Mouse (Mus musculus) heart, adult 2 months (tissue): ENCODE measurements at regions not wholly inside any gene's neighbourhood (a gene's known extent, or its start where the extent isn't known, plus 50 kb on each side); places are given as distances from the start of the nearest gene placed in this dataset.

Experiments
- DNase-seq, 2 experiments: peaks; one replicate each; pipeline ENCODE4 v3.0.0; 2021
- H3K27ac ChIP-seq: fragments of 200-600 bp; 2 replicates; pipeline ENCODE4 v1.8.1; 2022
- H3K27me3 ChIP-seq: fragments of 200-500 bp; 2 replicates; pipeline ENCODE4 v1.6.1; 2012; ENCODE audit warnings: mild to moderate bottlenecking, low read length, inconsistent platforms, mixed read lengths; ENCODE audit not compliant: control insufficient read depth, insufficient read depth
- H3K36me3 ChIP-seq: fragments of 200-500 bp; 2 replicates; pipeline ENCODE4 v1.6.1; 2012; ENCODE audit warnings: low read length, inconsistent platforms; ENCODE audit not compliant: control insufficient read depth, insufficient read depth
- H3K4me1 ChIP-seq: fragments of 200-500 bp; 2 replicates; pipeline ENCODE4 v1.6.1; 2011; ENCODE audit warnings: low read length; ENCODE audit not compliant: control insufficient read depth, insufficient read depth
- H3K4me3 ChIP-seq: fragments of 200-600 bp; 2 replicates; pipeline ENCODE4 v1.8.1; 2022
- H3K79me2 ChIP-seq: fragments of 200-500 bp; replicated peaks from 2 replicates; pipeline ENCODE4 v1.6.1; 2012; ENCODE audit warnings: mild to moderate bottlenecking, inconsistent platforms, low read length, moderate library complexity, mixed read lengths; ENCODE audit not compliant: control insufficient read depth, insufficient read depth
- H3K9ac ChIP-seq: fragments of 200-500 bp; 2 replicates; pipeline ENCODE4 v1.6.1; 2012; ENCODE audit warnings: low read depth, mild to moderate bottlenecking, control low read depth, inconsistent platforms, low read length, mixed read lengths
- CTCF ChIP-seq: fragments of 200-600 bp; IDR thresholded peaks from 2 replicates; pipeline ENCODE4 v1.8.1; 2022; ENCODE audit warnings: antibody characterized with exemption, mild to moderate bottlenecking, moderate library complexity
- EP300 ChIP-seq: fragments of 200-500 bp; IDR thresholded peaks from 2 replicates; pipeline ENCODE4 v1.6.1; 2011; ENCODE audit warnings: low read depth, low read length, control low read depth; ENCODE audit not compliant: insufficient read depth
- POLR2A ChIP-seq: fragments of 200-500 bp; IDR thresholded peaks from 2 replicates; pipeline ENCODE4 v1.6.1; 2011; ENCODE audit warnings: mild to moderate bottlenecking, low read depth, low read length, control low read depth; ENCODE audit not compliant: insufficient read depth
- WGBS: fragments of 180-500 bp; shearing (Covaris S2); methylation state at CpG from one replicate; pipeline ENCODE4 v1.1.7; 2018; 5-methylcytosine and 5-hydroxymethylcytosine counted together
- intact Hi-C: fragments of 180-260 bp; cut with DNase I; formaldehyde crosslinking; loops from one replicate; pipeline ENCODE4 v1.15.1; 2025

GRCm38 (mm10) chr2:180404168-180404567 is 51.9 kb upstream of the Slco4a1 start:
- no peak overlapping the region for H3K27ac ChIP-seq
- peaks cover 5% of the 10 kb centered on the region; the same call in 1 of the 2 replicates for H3K4me1 ChIP-seq
- DNase-seq, result no peak
- WGBS, result 63% methylated on average over 5 of the region's 5 CpGs
- H3K4me3 ChIP-seq, result no peak overlapping the region
- no peaks in the 10 kb centered on the region for H3K36me3 ChIP-seq
- H3K27me3 ChIP-seq, result no peaks in the 10 kb centered on the region
- no peaks in the 10 kb centered on the region for H3K79me2 ChIP-seq
- no peak overlapping the region for H3K9ac ChIP-seq
- TF ChIP-seq EP300 (no peak), CTCF (no peak), POLR2A (no peak; the same call in 1 of the 2 replicates)
- intact Hi-C loops, result no loop called here

GRCm38 (mm10) chr2:180403621-180404020 is 52.4 kb upstream of the Slco4a1 start:
- intact Hi-C loops, result no loop called here
- no peak for DNase-seq

GRCm38 (mm10) chr2:180402851-180403459 is 53.1 kb upstream of the Slco4a1 start:
- WGBS, result 71% methylated on average over 9 of the region's 9 CpGs
- DNase-seq, result no peak
- Histone ChIP-seq H3K4me3 (no peak overlapping the region), H3K79me2 (no peaks in the 10 kb centered on the region), H3K27me3 (no peaks in the 10 kb centered on the region), H3K36me3 (no peaks in the 10 kb centered on the region), H3K4me1 (peaks cover 5% of the 10 kb centered on the region; the same call in 1 of the 2 replicates), H3K9ac (no peak overlapping the region), H3K27ac (no peak overlapping the region)
- peak; percentile 39; the same call in 1 of the 2 replicates for TF ChIP-seq POLR2A
- TF ChIP-seq EP300, result no peak
- intact Hi-C loops, result no loop called here

More at GRCm38 (mm10) chr2:180403621-180404020, 52.4 kb upstream of the Slco4a1 start:
- Histone ChIP-seq H3K36me3 (no peaks in the 10 kb centered on the region), H3K27me3 (no peaks in the 10 kb centered on the region), H3K27ac (no peak overlapping the region), H3K4me1 (peaks cover 5% of the 10 kb centered on the region; the same call in 1 of the 2 replicates), H3K4me3 (no peak overlapping the region), H3K79me2 (no peaks in the 10 kb centered on the region), H3K9ac (no peak overlapping the region)
- WGBS, result 57% methylated on average over 8 of the region's 8 CpGs
- TF ChIP-seq EP300 (no peak), POLR2A (0 out of 2 replicates have a peak, but pooled peaks have one; percentile 34)

GRCm38 (mm10) chr2:180402433-180402832 is 53.6 kb upstream of the Slco4a1 start:
- peaks cover 5% of the 10 kb centered on the region; the same call in 1 of the 2 replicates for H3K4me1 ChIP-seq
- TF ChIP-seq CTCF (no peak), EP300 (no peak), POLR2A (no peak; the same call in 1 of the 2 replicates)
- H3K9ac ChIP-seq, result no peak overlapping the region
- H3K79me2 ChIP-seq, result no peaks in the 10 kb centered on the region
- intact Hi-C loops, result no loop called here
- no peaks in the 10 kb centered on the region for H3K27me3 ChIP-seq
- no peak overlapping the region for H3K27ac ChIP-seq
- H3K4me3 ChIP-seq, result no peak overlapping the region
- 71% methylated on average over 4 of the region's 4 CpGs for WGBS
- DNase-seq, result no peak
- H3K36me3 ChIP-seq, result no peaks in the 10 kb centered on the region

GRCm38 (mm10) chr2:180401409-180402391 is 54.3 kb upstream of the Slco4a1 start:
- Histone ChIP-seq H3K4me1 (peaks cover 5% of the 10 kb centered on the region; the same call in 1 of the 2 replicates), H3K27me3 (no peaks in the 10 kb centered on the region), H3K79me2 (no peaks in the 10 kb centered on the region), H3K9ac (no peak overlapping the region), H3K27ac (no peak overlapping the region), H3K4me3 (no peak overlapping the region), H3K36me3 (no peaks in the 10 kb centered on the region)
- no peak for DNase-seq
- intact Hi-C loops, result no loop called here
- WGBS, result 57% methylated on average over 8 of the region's 8 CpGs
- TF ChIP-seq POLR2A (peak; percentile 57; the same call in 1 of the 2 replicates), CTCF (no peak), EP300 (peak; percentile 25)

- DNase-seq, result no peak
- WGBS, result 64% methylated on average over 5 of the region's 5 CpGs
- no peak overlapping the region for H3K27ac ChIP-seq
Measured at GRCm38 (mm10) chr2:180400514-180401019, 55.5 kb upstream of the Slco4a1 start.

More at GRCm38 (mm10) chr2:180400514-180401019, 55.5 kb upstream of the Slco4a1 start:
- Histone ChIP-seq H3K9ac (no peak overlapping the region), H3K36me3 (no peaks in the 10 kb centered on the region), H3K27me3 (no peaks in the 10 kb centered on the region), H3K4me1 (peaks cover 5% of the 10 kb centered on the region; the same call in 1 of the 2 replicates), H3K79me2 (no peaks in the 10 kb centered on the region), H3K4me3 (no peak overlapping the region)
- intact Hi-C loops, result no loop called here
- TF ChIP-seq EP300 (no peak), CTCF (no peak), POLR2A (no peak; the same call in 1 of the 2 replicates)
